Mouse (Mus musculus): Measurements from ENCODE around the gene Cog8. TPM values are rescaled to one million over a fixed set of nuclear protein-coding genes. Genes with fewer than 3 reads are reported as not detected.
"Not testable (repeated sequence)": the region's sequence is repeated elsewhere in the genome, so short reads cannot be mapped to it uniquely, and the experiment has no call there.

The Cog8 gene
- total RNA-seq, 2 experiments from 2014 or later: 13.2 to 25.6 TPM

- ATAC-seq (replicated peaks; ENCODE audit: poor library complexity): no peak
Observed at GRCm38 (mm10) chr8:107046976-107047375, 9.5 kb downstream of the Cog8 start.

- ATAC-seq (replicated peaks; ENCODE audit: poor library complexity): no peak
Observed at GRCm38 (mm10) chr8:107045478-107045877, 11.0 kb downstream of the Cog8 start.

GRCm38 (mm10) chr8:107040632-107041031 is 15.9 kb downstream of the Cog8 start:
- ATAC-seq (replicated peaks; ENCODE audit: poor library complexity): peak; percentile 64

GRCm38 (mm10) chr8:107036626-107037025 is 19.9 kb downstream of the Cog8 start:
- ATAC-seq (replicated peaks; ENCODE audit: poor library complexity): no peak

- ATAC-seq (replicated peaks; ENCODE audit: poor library complexity): no peak
Observed at GRCm38 (mm10) chr8:107035641-107036040, 20.8 kb downstream of the Cog8 start.

- not testable (repeated sequence) for ATAC-seq (replicated peaks; ENCODE audit: poor library complexity)
Observed at GRCm38 (mm10) chr8:107033609-107034008, 22.9 kb downstream of the Cog8 start.

- 0 out of 2 replicates have a peak, but pooled peaks have one; percentile 1 for ATAC-seq (replicated peaks; ENCODE audit: poor library complexity)
Observed at GRCm38 (mm10) chr8:107031577-107032090, 24.9 kb downstream of the Cog8 start.

GRCm38 (mm10) chr8:107030650-107031576 is 25.6 kb downstream of the Cog8 start, which contains the start of gene Vps4a:
TSS of gene Vps4a (plus strand) at chr8:107031222.
- peak; percentile 90 for ATAC-seq (replicated peaks; ENCODE audit: poor library complexity)

- ATAC-seq (replicated peaks; ENCODE audit: poor library complexity): peak; percentile 52
Observed at GRCm38 (mm10) chr8:107030058-107030457, 26.4 kb downstream of the Cog8 start.

- no peak for ATAC-seq (replicated peaks; ENCODE audit: poor library complexity)
Observed at GRCm38 (mm10) chr8:107029310-107029709, 27.2 kb downstream of the Cog8 start.

GRCm38 (mm10) chr8:107023479-107023878 is 33.0 kb downstream of the Cog8 start:
- no peak for ATAC-seq (replicated peaks; ENCODE audit: poor library complexity)

GRCm38 (mm10) chr8:107014915-107015314 is 41.6 kb downstream of the Cog8 start:
- ATAC-seq (replicated peaks; ENCODE audit: poor library complexity): no peak

- no peak for ATAC-seq (replicated peaks; ENCODE audit: poor library complexity)
Observed at GRCm38 (mm10) chr8:107012666-107013065, 43.8 kb downstream of the Cog8 start.

GRCm38 (mm10) chr8:107007795-107008194 is 48.7 kb downstream of the Cog8 start:
- ATAC-seq (replicated peaks; ENCODE audit: poor library complexity): no peak

GRCm38 (mm10) chr8:107002532-107002931 is 54.0 kb downstream of the Cog8 start:
- peak; percentile 100 for ATAC-seq (replicated peaks; ENCODE audit: poor library complexity)

GRCm38 (mm10) chr8:106999068-106999467 is 57.4 kb downstream of the Cog8 start:
- ATAC-seq (replicated peaks; ENCODE audit: poor library complexity): no peak

GRCm38 (mm10) chr8:106997416-106997815 is 59.1 kb downstream of the Cog8 start:
- no peak for ATAC-seq (replicated peaks; ENCODE audit: poor library complexity)

- not testable (repeated sequence) for ATAC-seq (replicated peaks; ENCODE audit: poor library complexity)
Observed at GRCm38 (mm10) chr8:106996339-106996738, 60.1 kb downstream of the Cog8 start.
